Mouse (Mus musculus) fibroblast of lung, adult 2 months (primary cell): ENCODE results near the gene Rpl23a.
"Not testable (repeated sequence)": the region's sequence is repeated elsewhere in the genome, so short reads cannot be mapped to it uniquely, and the experiment has no call there.

ENCODE experiments used
- DNase-seq: peaks from one replicate; pipeline ENCODE4 v3.0.0-alpha.2; 2011; ENCODE audit warnings: low read depth

Gene Rpl23a

GRCm38 (mm10) chr11:78184702-78185101, 1.3 kb upstream of the Rpl23a start:
- not testable (repeated sequence) for DNase-seq

GRCm38 (mm10) chr11:78183884-78184514, 615 bp upstream of the Rpl23a start:
- DNase-seq: no peak

GRCm38 (mm10) chr11:78182450-78182849, 934 bp downstream of the Rpl23a start:
- no peak for DNase-seq

- no peak for DNase-seq
Observed at GRCm38 (mm10) chr11:78181830-78182357, 1.5 kb downstream of the Rpl23a start.

- DNase-seq: no peak
Observed at GRCm38 (mm10) chr11:78180081-78180761, 3.2 kb downstream of the Rpl23a start.

- DNase-seq: no peak
Observed at GRCm38 (mm10) chr11:78179438-78179999, 3.9 kb downstream of the Rpl23a start.

GRCm38 (mm10) chr11:78178859-78179437, 4.4 kb downstream of the Rpl23a start:
- peak; percentile 77 for DNase-seq

GRCm38 (mm10) chr11:78177903-78178858, 5.2 kb downstream of the Rpl23a start:
- peak; percentile 95 for DNase-seq

GRCm38 (mm10) chr11:78177437-78177836, 5.9 kb downstream of the Rpl23a start:
- DNase-seq: peak; percentile 65

GRCm38 (mm10) chr11:78176905-78177331, 6.5 kb downstream of the Rpl23a start:
- DNase-seq: no peak

GRCm38 (mm10) chr11:78176402-78176862, 7.0 kb downstream of the Rpl23a start, which contains the start of the genes Nek8 and Tlcd1:
TSS of gene Nek8 (minus strand) at chr11:78176675.
TSS of gene Tlcd1 (plus strand) at chr11:78176711.
- peak; percentile 77 for DNase-seq

- DNase-seq: no peak
Observed at GRCm38 (mm10) chr11:78175771-78176401, 7.5 kb downstream of the Rpl23a start.

GRCm38 (mm10) chr11:78174506-78174905, 8.9 kb downstream of the Rpl23a start:
- DNase-seq: no peak

- no peak for DNase-seq
Observed at GRCm38 (mm10) chr11:78172748-78173383, 10.5 kb downstream of the Rpl23a start.

GRCm38 (mm10) chr11:78172034-78172747, 11.2 kb downstream of the Rpl23a start:
- DNase-seq: no peak

- DNase-seq: no peak
Observed at GRCm38 (mm10) chr11:78171328-78171727, 12.1 kb downstream of the Rpl23a start.

- DNase-seq: no peak
Observed at GRCm38 (mm10) chr11:78170306-78170705, 13.1 kb downstream of the Rpl23a start.

- no peak for DNase-seq
Observed at GRCm38 (mm10) chr11:78168541-78169468, 14.6 kb downstream of the Rpl23a start.
